Mouse (Mus musculus) midbrain, postnatal 0 days (tissue): ENCODE data around the gene Fopnl. TPM values are rescaled to one million over a fixed set of nuclear protein-coding genes. Genes with fewer than 3 reads are reported as not detected.

Experiments
- ATAC-seq: fragments of 200-750 bp; cut with Nextera tagmentation; 2 replicates; pipeline ENCODE4 v1.8.0; 2017; ENCODE audit warnings: moderate number of reproducible peaks, mild to moderate bottlenecking, moderate TSS enrichment, moderate library complexity; ENCODE audit not compliant: low FRiP score
- DNase-seq: peaks from one replicate; pipeline ENCODE4 v3.0.0-alpha.2; 2015; ENCODE audit warnings: low spot score
- H3K27ac ChIP-seq: fragments of 300-500 bp; sonication (generic); 2 replicates; pipeline ENCODE4 v1.5.1; 2014; ENCODE audit warnings: low read depth, mild to moderate bottlenecking, low read length, mixed read lengths
- H3K27me3 ChIP-seq: fragments of 300-500 bp; sonication (generic); 2 replicates; pipeline ENCODE4 v1.6.1; 2014; ENCODE audit warnings: low read length, control low read depth, mixed read lengths; ENCODE audit not compliant: insufficient read depth
- H3K36me3 ChIP-seq: fragments of 300-500 bp; sonication (generic); 2 replicates; pipeline ENCODE4 v1.6.1; 2014; ENCODE audit warnings: low read length, control low read depth, mixed read lengths; ENCODE audit not compliant: insufficient read depth
- H3K4me1 ChIP-seq: fragments of 300-500 bp; sonication (generic); 2 replicates; pipeline ENCODE4 v1.6.1; 2014; ENCODE audit warnings: mild to moderate bottlenecking, control low read depth, antibody characterized with exemption, low read length, mixed read lengths; ENCODE audit not compliant: insufficient read depth
- H3K4me2 ChIP-seq: fragments of 300-500 bp; sonication (generic); 2 replicates; pipeline ENCODE4 v1.6.1; 2014; ENCODE audit warnings: low read depth, mild to moderate bottlenecking, low read length, mixed read lengths; ENCODE audit not compliant: poor library complexity, severe bottlenecking
- H3K4me3 ChIP-seq: fragments of 300-500 bp; sonication (generic); 2 replicates; pipeline ENCODE4 v1.5.1; 2014; ENCODE audit warnings: low read depth, mild to moderate bottlenecking, low read length, moderate library complexity
- H3K9ac ChIP-seq: fragments of 300-500 bp; sonication (generic); replicated peaks from 2 replicates; pipeline ENCODE4 v1.6.1; 2014; ENCODE audit warnings: mild to moderate bottlenecking, low read length, moderate library complexity, mixed read lengths; ENCODE audit not compliant: poor library complexity, severe bottlenecking
- H3K9me3 ChIP-seq: fragments of 300-500 bp; sonication (generic); 2 replicates; pipeline ENCODE4 v1.6.1; 2016; ENCODE audit warnings: low read length, control low read depth
- CTCF ChIP-seq: IDR thresholded peaks from 2 replicates; pipeline ENCODE4 v1.5.1; 2016; ENCODE audit warnings: antibody characterized with exemption, mild to moderate bottlenecking
- WGBS: fragments of 180-500 bp; shearing (Covaris S2); extraction: QIAGEN DNeasy Blood & Tissue Kit; methylation state at CpG from one replicate; pipeline ENCODE4 v1.1.7; 2014; 5-methylcytosine and 5-hydroxymethylcytosine counted together
- polyA plus RNA-seq: library from polyadenylated mRNA; unstranded; fragments of >200 nt; fragmentation: Nextera tagmentation; extraction: Ambion mirVana; gene quantifications from 2 replicates; pipeline ENCODE4 v1.2.1, GENCODE M21; 2015
- total RNA-seq: library from RNA; depleted of rRNA; stranded (reverse); fragments of >200 nt; gene quantifications from 2 replicates; pipeline ENCODE4 v1.2.3, GENCODE M21; 2014; rRNA removed

The Fopnl gene
- total and polyA plus RNA-seq, 2 experiments from 2014 or later, result 124 to 212 TPM

DNA sequence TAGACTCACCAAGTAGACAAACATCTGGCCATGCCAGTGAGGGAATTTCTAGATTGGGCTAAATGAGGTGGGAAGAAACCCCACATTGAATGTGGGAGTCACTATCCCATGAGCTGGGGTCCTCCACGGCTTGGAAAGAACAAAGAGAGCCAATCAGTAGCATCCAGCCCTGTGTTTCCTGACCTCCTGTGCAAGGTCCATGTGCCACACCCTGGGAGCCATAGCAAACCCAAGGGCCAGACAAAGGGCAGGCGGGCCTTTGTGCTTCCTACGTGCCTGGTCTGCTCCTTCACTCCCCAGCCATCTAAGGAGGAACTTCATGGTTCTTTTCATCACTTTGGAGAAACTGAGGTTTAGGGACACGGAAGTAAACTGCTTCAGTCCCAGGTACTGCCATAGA, 64.3 kb downstream of the Fopnl start:
- no peak for TF ChIP-seq CTCF
- DNase-seq, result no peak
- Histone ChIP-seq H3K4me2 (no peak overlapping the region), H3K36me3 (no peaks in the 10 kb centered on the region), H3K4me3 (no peak overlapping the region), H3K27ac (no peak overlapping the region), H3K27me3 (no peaks in the 10 kb centered on the region), H3K9ac (no peak overlapping the region), H3K4me1 (no peaks in the 10 kb centered on the region), H3K9me3 (no peaks in the 10 kb centered on the region)
- 83% methylated on average over 4 of the region's 4 CpGs for WGBS
- no peak for ATAC-seq

DNA sequence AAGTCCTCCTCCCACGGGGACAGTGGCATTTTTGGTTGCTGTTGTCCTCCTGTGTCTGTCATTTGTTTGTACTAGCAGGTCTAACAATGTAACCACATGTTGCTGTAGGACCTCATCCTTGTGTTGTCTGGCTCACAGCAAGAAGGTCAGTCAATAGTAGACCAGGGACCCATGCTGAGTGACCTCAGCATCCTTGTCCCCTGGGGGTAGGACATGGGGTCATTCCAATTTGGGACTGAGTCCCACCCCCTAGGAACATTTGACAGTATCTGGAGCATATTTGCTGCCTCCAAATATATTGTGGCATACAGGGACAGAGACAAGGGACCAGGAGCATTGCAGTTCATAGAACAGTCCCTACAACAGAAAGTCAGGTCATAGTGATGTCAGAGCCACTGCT, 67.3 kb downstream of the Fopnl start:
- Histone ChIP-seq H3K9ac (no peak overlapping the region), H3K27me3 (no peaks in the 10 kb centered on the region), H3K4me2 (no peak overlapping the region), H3K9me3 (no peaks in the 10 kb centered on the region), H3K4me3 (no peak overlapping the region), H3K4me1 (no peaks in the 10 kb centered on the region), H3K27ac (no peak overlapping the region), H3K36me3 (no peaks in the 10 kb centered on the region)
- DNase-seq (no peak), ATAC-seq (no peak)
- TF ChIP-seq CTCF, result no peak
- 45% methylated on average over 1 of the region's 1 CpGs for WGBS

Other genes starting within 250 kb of the Fopnl start
- gene Nde1, start 154.1 kb downstream of the Fopnl start, total RNA-seq, result 10.5 and 14.6 TPM in 2 replicates
- gene Nde1, start 154.1 kb downstream of the Fopnl start, polyA plus RNA-seq, result 10.7 and 12.0 TPM in 2 replicates
- 24.0 and 29.7 TPM in 2 replicates for gene Marf1, start 154.1 kb downstream of the Fopnl start, total RNA-seq
- gene Marf1, start 154.1 kb downstream of the Fopnl start, polyA plus RNA-seq, result 8.7 and 9.4 TPM in 2 replicates
- 0.82 and 1.9 TPM in 2 replicates for gene Myh11, start 26.0 kb downstream of the Fopnl start, total RNA-seq
- gene Myh11, start 26.0 kb downstream of the Fopnl start, polyA plus RNA-seq, result 0.62 and 0.66 TPM in 2 replicates
- 11.9 and 14.7 TPM in 2 replicates for gene Abcc1, start 44.2 kb upstream of the Fopnl start, total RNA-seq
- 5.9 and 7.5 TPM in 2 replicates for gene Abcc1, start 44.2 kb upstream of the Fopnl start, polyA plus RNA-seq
- gene A630010A05Rik, start 244.9 kb upstream of the Fopnl start, total RNA-seq, result 0.66 TPM in 1 of 2 replicates, not detected in the other
- not detected in 2 replicates for gene A630010A05Rik, start 244.9 kb upstream of the Fopnl start, polyA plus RNA-seq